Mouse (Mus musculus): ENCODE measurements at regions not wholly inside any gene's neighbourhood (a gene's known extent, or its start where the extent isn't known, plus 50 kb on each side); places are given as distances from the start of the nearest gene placed in this dataset.

DNA sequence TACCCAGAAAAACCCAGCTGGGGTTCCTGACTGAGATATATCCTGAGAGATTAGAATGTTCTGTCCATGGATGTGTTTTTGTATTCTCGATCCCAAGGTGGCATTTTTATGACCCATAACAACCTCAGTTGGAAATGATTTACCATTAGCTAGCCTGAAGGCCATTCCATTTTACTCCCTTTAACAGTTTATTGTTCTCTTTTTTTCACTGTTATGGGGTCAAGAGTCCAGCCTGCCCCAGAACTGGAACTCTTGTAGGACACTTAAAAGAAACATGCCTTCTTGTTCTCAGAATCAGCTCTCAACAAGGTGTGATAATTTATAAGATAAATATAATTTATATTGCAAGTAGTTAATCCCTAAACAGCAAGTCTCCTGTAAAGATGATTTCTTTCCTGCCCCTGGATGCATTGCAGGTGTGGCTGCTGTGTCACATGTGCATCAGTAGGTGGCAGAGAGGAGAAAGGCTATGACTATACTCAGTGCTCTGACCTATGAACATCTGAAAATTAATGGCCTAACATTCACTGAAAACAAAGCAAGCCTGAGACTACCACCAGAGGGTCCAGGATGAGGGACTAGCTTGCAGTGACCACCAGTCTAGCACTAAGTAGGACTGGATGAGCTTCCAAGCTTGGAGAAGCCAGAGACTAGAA is 181.6 kb upstream of the Gm527 start:
- ATAC-seq (replicated peaks in 1 of 2; ENCODE audit: insufficient read depth in 1 of 2, low FRiP score in 2 of 2, low TSS enrichment in 1 of 2, low read depth in 1 of 2, poor library complexity in 2 of 2, severe bottlenecking in 2 of 2): no peak

DNA sequence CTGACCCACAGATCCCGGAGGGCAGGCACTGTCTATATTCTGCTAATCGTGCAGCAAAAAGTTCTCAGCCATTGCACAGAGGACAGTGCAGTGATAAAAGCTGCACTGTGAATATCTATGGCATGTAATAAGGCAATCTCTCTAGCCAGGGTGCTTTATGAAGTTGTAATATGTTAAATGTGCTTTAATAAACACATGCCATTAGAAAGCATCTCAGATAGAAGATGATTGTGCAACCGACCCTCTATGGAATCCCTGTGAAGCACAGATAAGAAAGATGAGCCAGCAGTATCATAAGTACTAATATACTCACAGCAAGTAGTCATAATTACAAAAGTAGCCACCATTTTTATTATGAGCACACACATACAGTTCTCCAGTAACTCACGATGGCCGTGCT is 214.3 kb upstream of the Gm527 start:
- ATAC-seq (replicated peaks in 1 of 2; ENCODE audit: insufficient read depth in 1 of 2, low FRiP score in 2 of 2, low TSS enrichment in 1 of 2, low read depth in 1 of 2, poor library complexity in 2 of 2, severe bottlenecking in 2 of 2): no peak

DNA sequence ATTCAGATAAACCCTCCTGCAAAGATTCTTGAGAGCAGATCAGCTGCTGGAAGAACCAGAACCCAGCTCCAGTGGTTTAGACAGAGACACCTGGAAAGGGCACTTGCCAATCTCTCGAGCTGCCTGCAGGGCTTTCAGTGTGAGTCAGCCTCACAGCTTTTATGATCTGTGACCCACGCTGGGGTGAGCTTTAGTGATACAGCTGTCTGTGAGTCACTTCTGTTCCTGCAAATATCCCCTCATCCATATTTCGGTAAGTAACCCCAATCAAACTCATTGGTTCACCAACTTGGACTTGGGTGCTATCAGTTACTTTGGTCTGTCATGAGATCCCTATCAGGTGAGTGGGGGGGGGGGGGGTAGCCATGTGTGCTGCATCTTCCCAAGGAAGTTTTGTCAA is 216.6 kb upstream of the Gm527 start:
- no peak for ATAC-seq (replicated peaks in 1 of 2; ENCODE audit: insufficient read depth in 1 of 2, low FRiP score in 2 of 2, low TSS enrichment in 1 of 2, low read depth in 1 of 2, poor library complexity in 2 of 2, severe bottlenecking in 2 of 2)

DNA sequence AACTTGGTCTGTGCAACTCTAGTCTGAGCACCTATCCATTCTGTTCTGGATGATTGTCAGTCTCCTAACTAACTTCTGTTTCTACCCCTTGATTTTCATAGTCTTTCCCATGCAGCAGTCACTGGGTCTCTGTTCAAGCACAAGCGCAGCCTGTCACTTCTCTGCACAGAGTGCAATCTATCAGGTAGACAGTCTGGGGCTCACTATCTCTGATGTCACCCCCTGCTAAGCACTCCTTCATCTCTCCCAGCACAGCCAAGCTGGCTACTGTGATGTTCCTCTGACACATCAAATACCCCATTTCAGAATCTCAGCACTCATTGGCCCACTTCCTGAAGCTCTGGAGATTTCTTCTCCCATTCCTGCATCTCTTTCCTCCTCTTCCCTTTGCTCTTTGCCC is 220.9 kb upstream of the Fscb start:
- ATAC-seq (replicated peaks in 1 of 2; ENCODE audit: insufficient read depth in 1 of 2, low FRiP score in 2 of 2, low TSS enrichment in 1 of 2, low read depth in 1 of 2, poor library complexity in 2 of 2, severe bottlenecking in 2 of 2): no peak

DNA sequence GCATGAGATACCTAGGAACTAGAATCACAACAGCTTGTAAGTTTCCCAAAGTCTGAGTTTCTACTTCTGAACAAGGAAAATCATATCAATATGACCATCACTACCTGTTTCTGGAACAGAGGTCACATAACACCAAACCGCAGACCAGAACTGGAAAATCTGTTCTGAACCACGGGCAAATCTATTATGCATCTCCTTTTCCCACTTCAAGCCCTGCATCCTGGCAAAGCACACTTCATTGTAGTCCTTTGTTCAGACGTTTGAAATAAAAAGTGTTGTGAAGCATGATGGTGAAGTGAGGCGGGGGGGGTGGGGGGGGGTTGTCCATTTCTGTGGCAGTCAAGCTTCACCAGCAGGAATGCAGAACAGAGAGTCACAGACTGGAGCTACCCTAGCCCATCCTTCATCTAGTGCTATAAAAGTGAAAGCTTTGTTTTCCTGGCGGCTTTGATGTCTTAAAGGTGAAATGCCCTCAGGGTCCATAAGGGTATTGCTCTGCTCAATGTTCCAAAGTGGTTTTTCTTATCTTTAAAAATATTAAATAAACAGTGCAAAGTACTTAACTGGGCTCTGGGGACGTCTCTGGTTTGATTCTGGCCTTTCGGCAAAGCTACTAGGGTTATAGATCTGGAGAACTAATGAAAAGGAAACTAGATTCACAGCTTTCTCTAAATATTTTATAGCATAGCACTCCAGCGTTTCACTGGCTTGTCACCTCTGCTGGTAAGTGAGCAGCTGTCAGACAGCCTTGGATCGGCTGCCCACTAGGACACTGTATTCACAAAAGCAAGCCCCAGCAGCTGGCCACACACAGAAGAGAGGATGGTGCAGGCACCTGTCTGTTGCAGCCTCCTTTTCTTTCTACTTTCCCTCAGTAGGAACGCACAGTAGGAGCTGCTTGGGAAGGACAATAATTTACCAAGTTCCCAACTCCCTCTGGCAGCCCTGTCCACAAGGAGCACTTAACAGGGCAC is 218.0 kb upstream of the Fscb start:
- no peak for ATAC-seq (replicated peaks in 1 of 2; ENCODE audit: insufficient read depth in 1 of 2, low FRiP score in 2 of 2, low TSS enrichment in 1 of 2, low read depth in 1 of 2, poor library complexity in 2 of 2, severe bottlenecking in 2 of 2)

DNA sequence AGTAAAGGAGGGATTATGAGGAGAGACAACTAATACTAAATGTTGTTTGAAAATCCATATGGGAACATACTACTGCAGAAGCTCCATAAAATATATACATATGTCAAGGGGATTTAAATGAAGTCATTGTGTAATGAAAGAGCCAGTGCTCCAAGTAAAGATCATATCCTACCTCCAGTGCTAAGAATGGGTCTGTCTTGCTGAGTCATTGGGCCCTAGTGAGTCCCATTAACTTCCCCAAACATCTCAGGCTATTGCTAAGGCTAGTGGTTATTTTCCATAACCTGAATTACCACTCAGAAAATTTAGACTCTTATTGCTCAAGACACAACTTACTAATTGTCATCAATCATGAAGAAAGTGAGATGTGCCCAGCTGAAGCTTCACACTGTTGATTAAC is 215.2 kb upstream of the Fscb start:
- ATAC-seq (replicated peaks in 1 of 2; ENCODE audit: insufficient read depth in 1 of 2, low FRiP score in 2 of 2, low TSS enrichment in 1 of 2, low read depth in 1 of 2, poor library complexity in 2 of 2, severe bottlenecking in 2 of 2): peak in 1 of 2 experiments; percentile 49; a peak in 1 of 4 replicates

DNA sequence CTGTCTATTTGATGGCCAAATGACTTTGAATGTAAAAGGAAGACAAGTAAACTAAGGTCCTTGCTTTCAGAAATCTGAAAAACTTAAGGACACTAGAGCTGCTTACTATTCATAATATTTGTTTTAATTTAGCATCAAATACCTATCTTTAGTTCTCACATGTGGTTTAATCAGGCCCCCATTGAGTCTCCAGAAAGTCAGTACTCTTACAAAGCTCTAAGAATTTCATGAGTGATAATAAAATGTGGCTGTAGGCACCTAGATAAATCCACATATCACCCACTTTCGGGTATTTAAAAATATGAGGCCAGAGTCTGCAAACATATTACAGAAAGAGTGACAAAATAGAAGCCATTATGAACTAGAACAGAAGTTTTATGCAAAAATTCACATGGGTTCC is 214.1 kb upstream of the Fscb start:
- no peak for ATAC-seq (replicated peaks in 1 of 2; ENCODE audit: insufficient read depth in 1 of 2, low FRiP score in 2 of 2, low TSS enrichment in 1 of 2, low read depth in 1 of 2, poor library complexity in 2 of 2, severe bottlenecking in 2 of 2)

DNA sequence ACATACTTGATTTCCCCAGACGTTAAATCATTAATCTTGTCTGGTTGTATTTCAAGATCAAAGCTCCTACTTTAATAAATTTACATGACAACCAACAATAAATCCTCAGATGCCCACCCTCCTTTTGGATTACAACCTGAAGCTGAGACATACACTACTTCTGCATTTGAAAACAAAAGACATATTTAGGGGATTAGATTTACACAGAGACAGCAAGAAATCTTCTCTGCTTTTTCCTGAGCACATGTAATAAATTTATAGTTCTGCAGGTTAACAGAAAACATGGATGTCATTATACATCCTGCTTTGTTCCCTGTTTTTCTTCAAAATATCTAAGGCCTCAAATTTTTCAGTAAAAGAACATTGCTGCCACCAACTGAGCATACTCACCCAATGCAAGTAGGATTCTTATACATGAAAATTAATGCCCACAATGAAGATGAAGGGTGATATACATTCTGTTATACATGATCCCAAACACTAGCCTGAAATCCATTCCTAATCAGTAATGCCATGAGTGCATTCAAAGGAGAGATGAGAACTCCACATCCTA is 166.4 kb upstream of the Fscb start:
- no peak for ATAC-seq (replicated peaks in 1 of 2; ENCODE audit: insufficient read depth in 1 of 2, low FRiP score in 2 of 2, low TSS enrichment in 1 of 2, low read depth in 1 of 2, poor library complexity in 2 of 2, severe bottlenecking in 2 of 2)

DNA sequence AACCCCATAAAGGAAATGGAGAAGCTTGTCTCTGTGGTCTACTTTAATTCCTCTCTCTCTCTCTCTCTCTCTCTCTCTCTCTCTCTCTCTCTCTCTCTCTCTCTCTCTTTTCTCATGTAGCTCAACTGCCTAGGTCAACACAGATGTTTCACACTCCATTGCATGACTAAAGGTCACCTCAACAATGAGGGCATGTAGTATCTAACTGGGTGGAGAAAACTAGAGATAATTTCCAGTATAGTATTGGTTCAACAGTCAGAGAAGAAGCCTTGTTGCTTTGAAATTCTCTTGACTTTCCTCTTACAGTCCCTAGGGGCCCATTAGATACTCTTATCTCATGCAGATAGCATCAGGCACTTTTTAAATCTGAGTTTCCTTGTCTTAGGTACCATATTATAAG is 140.4 kb upstream of the Fscb start:
- no peak for ATAC-seq (replicated peaks in 1 of 2; ENCODE audit: insufficient read depth in 1 of 2, low FRiP score in 2 of 2, low TSS enrichment in 1 of 2, low read depth in 1 of 2, poor library complexity in 2 of 2, severe bottlenecking in 2 of 2)
